Mouse (Mus musculus) cerebellum, postnatal 25 days (tissue): ENCODE measurements around the gene Alyref.

Experiments used
- DNase-seq, 2 experiments: peaks; one replicate each; pipeline ENCODE4 v3.0.0; 2021; ENCODE audit warnings: mixed read lengths in 2 of 2

The Alyref gene

GRCm38 (mm10) chr11:120598283-120598989 is at the start of gene Alyref, which contains the start of gene Anapc11:
TSS of gene Alyref (minus strand) at chr11:120598365.
TSS of gene Anapc11 (plus strand) at chr11:120598421.
- peak; percentile 95 to 97 for DNase-seq

DNA sequence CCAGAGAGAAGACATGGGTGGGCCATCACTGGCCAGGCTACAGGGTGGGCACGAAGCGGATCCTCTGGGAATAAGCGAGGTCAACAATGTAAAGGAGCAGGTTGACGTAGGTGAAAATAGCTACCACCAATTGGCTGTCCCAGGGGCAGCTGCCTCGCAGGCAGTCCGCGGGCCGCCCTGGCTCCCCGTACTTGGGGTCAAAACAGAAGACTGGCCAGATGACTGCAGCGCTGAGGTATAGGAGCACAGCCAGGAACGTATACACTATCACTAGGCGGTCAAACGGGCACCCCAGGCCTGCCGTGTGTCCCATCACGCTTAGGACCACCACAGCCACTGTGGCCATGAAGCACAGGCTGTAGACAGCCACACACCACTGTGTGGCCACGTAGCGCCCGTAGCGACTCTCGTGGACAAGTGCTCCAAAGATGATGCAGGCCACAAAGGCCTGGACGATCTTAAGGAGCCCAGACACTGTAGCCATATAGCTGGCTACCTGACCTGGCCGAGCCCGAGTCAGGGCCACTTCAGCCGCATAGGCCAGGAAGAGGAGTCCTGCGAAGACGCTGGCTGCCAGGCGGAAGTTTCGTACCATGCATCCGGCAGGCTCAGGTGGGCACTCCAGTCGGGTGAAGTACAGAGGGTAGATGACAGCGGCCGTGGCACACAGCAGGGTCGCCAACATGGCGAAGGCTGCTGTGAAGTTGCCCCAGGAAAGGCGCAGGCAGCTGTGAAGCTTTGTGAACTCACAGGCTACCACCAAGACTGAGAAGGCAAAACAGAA is 49.1 kb upstream of the Alyref start:
- DNase-seq: peak in 1 of 2 experiments; percentile 34

GRCm38 (mm10) chr11:120643601-120643987 is 45.4 kb upstream of the Alyref start, which contains the start of gene Pycr1:
TSS of gene Pycr1 (minus strand) at chr11:120643769.
- DNase-seq: peak; percentile 94 to 96

- DNase-seq: peak in 1 of 2 experiments; percentile 42
Observed at GRCm38 (mm10) chr11:120642939-120643600, 44.9 kb upstream of the Alyref start.

DNA sequence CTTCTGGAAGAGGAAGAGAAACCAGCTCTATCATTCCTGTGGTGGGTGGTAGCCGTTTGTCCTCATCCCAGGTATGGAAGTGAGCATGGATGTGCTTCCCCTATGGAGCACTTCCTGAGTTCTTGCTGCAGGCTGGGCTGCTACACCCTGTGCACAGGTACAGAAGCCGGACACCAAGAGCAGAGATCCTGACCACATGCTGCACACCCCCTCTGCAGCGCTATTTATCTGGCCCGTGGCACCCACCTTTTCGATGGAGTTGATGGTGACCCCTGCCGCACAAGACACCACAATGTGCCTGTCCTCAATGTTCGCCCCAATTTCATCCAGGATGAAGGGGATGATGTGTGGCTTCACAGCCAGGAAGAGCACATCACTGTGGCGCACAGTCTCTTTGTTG is 43.7 kb upstream of the Alyref start:
- DNase-seq: no peak

DNA sequence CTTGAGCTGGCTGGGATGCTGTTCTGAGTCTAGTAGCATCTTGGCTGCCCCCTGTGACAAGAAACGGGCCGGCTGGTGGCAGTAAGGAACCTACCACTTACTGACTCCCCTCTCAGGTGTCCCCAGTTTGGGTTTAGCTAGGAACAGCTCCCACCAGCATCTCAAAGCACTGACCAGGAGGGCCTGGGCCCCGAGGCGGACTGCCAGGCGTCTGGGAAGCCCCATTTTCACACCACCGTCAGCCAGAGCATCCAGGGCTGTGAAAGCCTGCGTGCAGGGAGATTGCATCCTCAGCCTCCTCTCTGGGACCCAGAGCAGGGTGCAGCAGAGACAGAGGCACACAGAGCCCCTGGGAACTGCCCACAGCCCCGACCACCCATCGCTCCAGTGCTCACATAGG is 43.1 kb upstream of the Alyref start:
- no peak for DNase-seq

GRCm38 (mm10) chr11:120634810-120635209 is 36.6 kb upstream of the Alyref start:
- no peak for DNase-seq

DNA sequence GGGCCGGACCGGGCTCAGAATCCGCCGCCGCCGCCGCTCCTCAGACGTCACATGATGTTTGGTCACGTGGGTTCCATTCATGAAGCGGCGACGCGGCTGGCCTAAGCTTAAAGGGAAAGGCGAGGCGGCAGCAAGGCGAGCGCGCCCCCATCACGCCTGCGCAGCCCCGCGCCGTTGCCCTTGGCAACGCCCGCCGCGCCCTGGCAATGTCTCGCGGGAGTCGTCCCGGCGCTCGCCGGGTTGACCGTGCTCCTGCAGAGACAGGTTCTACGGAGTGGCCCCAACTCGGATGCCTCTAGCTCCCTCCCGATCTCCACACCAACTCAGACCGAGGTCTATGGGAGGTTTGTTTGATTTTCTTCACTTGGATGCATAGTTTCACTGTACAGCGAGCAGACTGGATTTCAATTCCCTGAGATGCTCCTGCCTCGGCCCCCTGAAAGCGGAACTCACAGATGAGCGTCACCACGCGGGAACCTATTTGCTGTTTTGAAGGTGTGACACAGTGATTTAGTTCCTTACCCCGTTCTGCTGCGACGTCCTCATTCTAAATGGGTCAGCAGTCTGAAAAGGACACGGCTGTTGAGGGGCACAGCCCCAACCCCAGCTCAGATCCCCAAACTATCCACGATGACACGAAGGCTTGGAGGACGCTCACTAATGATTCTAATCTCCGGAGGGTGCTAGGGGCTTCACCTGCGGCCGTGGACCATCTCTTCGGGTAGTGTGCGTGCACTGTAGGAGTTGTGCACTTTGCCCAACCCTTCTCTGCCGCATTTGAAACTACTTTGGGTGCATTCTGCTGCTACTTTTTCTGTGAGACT is 35.6 kb upstream of the Alyref start, which contains the start of gene Mafg:
Gene Mafg (minus strand): TSS at position 81 of the 824 bp plus-strand sequence.
- DNase-seq: peak; percentile 92 to 96

DNA sequence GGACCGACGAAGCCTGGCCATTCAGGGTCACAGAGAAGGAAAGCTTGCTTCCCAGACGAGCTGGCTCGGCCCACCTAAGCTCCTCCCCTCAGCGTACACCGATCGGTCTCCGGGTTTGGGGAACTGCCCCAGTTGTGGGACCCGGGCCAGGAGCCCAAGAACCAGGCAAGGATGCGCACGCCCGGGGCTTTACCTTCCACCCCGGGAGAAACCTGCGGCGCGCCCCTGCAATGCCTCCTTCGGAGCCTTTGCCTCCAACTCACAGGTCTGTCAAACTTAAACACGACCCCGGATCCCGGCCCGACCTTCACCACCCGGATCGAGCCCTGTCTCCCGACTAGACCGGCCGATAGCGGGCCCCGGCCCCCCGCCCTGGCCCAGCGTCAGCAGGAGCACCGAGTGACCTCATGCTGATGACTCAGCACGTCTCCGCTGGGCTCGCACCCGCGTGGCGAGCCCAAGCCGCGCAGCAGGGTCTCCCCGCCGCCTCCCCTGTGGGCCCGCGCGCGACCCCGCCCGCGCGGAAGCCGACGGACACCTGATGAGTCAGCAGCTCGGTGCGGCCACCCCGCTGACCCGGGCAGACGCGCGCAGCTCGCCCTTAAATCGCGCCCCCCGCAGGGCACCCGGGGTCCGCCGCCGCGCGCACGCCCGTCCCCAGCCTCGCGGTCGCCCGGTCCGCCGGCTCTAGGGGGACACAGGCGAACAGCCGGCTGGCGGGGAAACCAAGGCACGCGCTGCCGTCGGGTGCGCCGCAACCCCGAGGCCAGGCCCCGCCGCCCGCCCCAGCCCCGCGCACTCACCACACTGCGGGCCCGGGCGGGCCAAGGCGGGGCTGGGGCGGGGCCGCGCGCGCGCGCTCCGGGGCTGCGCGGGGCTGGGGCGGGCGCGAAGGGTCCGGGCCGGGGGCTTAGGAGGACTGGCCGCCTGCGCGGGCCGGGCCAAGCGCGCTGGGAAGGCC is 34.7 kb upstream of the Alyref start:
- DNase-seq: peak; percentile 67 to 76

GRCm38 (mm10) chr11:120631726-120632448 is 33.7 kb upstream of the Alyref start:
- DNase-seq: no peak

- DNase-seq: peak in 1 of 2 experiments; percentile 8
Observed at GRCm38 (mm10) chr11:120630881-120631725, 32.9 kb upstream of the Alyref start.

DNA sequence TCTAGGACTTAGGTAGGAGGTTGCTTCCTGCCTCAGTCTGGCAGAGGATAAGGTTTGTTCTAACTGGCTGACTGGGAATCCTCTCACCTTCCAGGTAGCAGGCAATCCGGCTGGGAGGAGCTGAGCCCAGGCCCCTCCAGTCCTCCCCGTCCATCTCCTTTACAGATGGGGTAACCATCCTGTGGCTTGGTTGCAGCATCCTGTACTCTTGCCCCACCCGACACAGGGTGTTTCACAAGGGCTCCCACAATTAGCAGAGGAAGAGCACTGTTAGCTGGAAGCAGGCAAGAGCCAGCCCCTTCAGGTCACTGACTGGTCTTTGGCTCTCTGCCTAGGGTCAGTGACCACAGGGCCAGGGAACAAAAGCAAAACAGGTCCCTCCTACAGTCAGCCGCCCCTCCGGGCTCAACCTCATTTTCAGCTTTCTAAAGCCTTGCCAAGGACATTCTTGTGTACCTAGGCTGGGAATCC is 32.3 kb upstream of the Alyref start:
- peak in 1 of 2 experiments; percentile 16 for DNase-seq

GRCm38 (mm10) chr11:120629911-120630310 is 31.7 kb upstream of the Alyref start:
- DNase-seq: no peak

DNA sequence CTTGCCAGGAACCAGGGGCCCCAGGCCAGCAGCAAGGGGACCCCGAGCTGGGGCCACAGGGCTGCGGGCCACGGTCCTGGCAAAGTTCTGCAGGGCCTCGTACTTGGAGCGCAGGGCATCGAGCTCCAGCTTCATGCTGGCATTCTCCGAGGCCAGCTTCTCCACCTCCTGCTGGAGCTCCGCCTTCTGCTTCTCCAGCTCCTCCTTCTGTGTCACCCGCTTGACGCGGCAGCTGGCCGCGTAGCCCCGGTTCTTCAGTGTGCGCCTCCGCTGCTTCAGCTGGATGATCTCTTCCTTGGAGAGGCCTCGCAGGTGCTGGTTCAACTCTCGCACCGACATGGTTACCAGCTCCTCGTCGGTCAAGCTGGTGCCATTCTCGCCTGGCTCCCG is 31.2 kb upstream of the Alyref start:
- peak in 1 of 2 experiments; percentile 37 for DNase-seq

GRCm38 (mm10) chr11:120628601-120629340 is 30.6 kb upstream of the Alyref start:
- DNase-seq: peak in 1 of 2 experiments; percentile 10

GRCm38 (mm10) chr11:120627468-120628300 is 29.5 kb upstream of the Alyref start:
- DNase-seq: peak in 1 of 2 experiments; percentile 32

DNA sequence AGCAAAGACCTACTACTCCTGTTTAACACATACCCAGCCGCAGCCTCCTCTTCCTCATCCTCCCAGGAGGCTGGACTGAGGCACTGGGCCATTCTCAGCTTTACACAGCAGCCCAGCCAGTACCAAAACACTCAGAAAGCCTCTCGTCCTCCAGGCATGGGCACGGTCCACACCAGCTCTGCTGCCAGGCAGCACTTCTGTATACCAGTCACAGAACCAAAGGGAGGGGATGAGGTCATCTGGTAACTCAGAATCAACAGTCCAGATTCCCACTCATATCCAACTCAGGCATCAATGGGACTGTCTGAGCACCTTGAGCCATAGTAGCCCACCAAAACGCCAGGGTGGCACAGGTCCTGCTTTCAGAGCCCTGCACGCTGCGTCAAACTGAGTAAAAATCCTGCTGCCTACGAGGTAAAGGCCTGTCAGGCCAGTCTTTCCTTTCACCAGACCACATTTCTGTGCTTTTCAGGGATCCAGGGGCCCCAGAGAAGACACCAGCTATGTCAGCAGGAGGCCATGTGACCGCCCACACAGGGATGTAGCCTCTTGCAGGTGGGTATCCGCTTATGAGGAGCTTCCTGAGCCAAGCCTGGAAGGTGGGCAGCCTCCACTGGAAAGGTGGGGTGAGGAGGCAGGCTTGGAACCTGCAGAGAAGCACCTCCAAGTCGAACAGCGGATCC is 28.8 kb upstream of the Alyref start:
- peak in 1 of 2 experiments; percentile 16 for DNase-seq
